Mouse (Mus musculus) spleen, postnatal 14 days (tissue): ENCODE measurements around the gene Tuba1b.
"Not testable (repeated sequence)": the region's sequence is repeated elsewhere in the genome, so short reads cannot be mapped to it uniquely, and the experiment has no call there.

ENCODE experiments used
- DNase-seq, 2 experiments: peaks; one replicate each; pipeline ENCODE4 v3.0.0; 2021 to 2022; ENCODE audit warnings: low spot score in 2 of 2

Gene Tuba1b

GRCm38 (mm10) chr15:98927566-98927965, 6.8 kb downstream of the Tuba1b start:
- DNase-seq, result no peak

- no peak for DNase-seq
Observed at GRCm38 (mm10) chr15:98924682-98925081, 9.7 kb downstream of the Tuba1b start.

GRCm38 (mm10) chr15:98923031-98923537, 11.3 kb downstream of the Tuba1b start:
- no peak for DNase-seq

- no peak for DNase-seq
Observed at GRCm38 (mm10) chr15:98922581-98922980, 11.8 kb downstream of the Tuba1b start.

GRCm38 (mm10) chr15:98921510-98921909, 12.9 kb downstream of the Tuba1b start:
- no peak for DNase-seq

GRCm38 (mm10) chr15:98918499-98918895, 15.9 kb downstream of the Tuba1b start:
- DNase-seq, result not testable (repeated sequence)

- DNase-seq, result peak; percentile 95 to 96
Observed at GRCm38 (mm10) chr15:98917538-98918498, 16.5 kb downstream of the Tuba1b start, which contains the start of gene Lmbr1l. Gene Lmbr1l, minus strand, starts transcription at chr15:98918231.

GRCm38 (mm10) chr15:98917091-98917490, 17.3 kb downstream of the Tuba1b start:
- no peak for DNase-seq

- no peak for DNase-seq
Observed at GRCm38 (mm10) chr15:98916016-98916415, 18.3 kb downstream of the Tuba1b start.

GRCm38 (mm10) chr15:98914903-98915302, 19.5 kb downstream of the Tuba1b start:
- DNase-seq, result no peak

GRCm38 (mm10) chr15:98904692-98905091, 29.7 kb downstream of the Tuba1b start:
- DNase-seq, result no peak

- no peak for DNase-seq
Observed at GRCm38 (mm10) chr15:98902600-98902999, 31.8 kb downstream of the Tuba1b start.

GRCm38 (mm10) chr15:98901530-98901929, 32.8 kb downstream of the Tuba1b start:
- no peak for DNase-seq

GRCm38 (mm10) chr15:98897928-98898800, 36.2 kb downstream of the Tuba1b start, which contains the start of gene Dhh:
Gene Dhh, minus strand, starts transcription at chr15:98898540.
- no peak for DNase-seq

- DNase-seq, result no peak
Observed at GRCm38 (mm10) chr15:98897495-98897894, 36.9 kb downstream of the Tuba1b start.

GRCm38 (mm10) chr15:98895635-98896589, 38.5 kb downstream of the Tuba1b start:
- no peak for DNase-seq

- no peak for DNase-seq
Observed at GRCm38 (mm10) chr15:98894746-98895634, 39.4 kb downstream of the Tuba1b start.

GRCm38 (mm10) chr15:98893940-98894745, 40.2 kb downstream of the Tuba1b start, which contains the start of gene Rhebl1:
Gene Rhebl1, minus strand, starts transcription at chr15:98894540.
- no peak for DNase-seq

GRCm38 (mm10) chr15:98893036-98893435, 41.3 kb downstream of the Tuba1b start:
- no peak for DNase-seq
